In the genomic region with DNA sequence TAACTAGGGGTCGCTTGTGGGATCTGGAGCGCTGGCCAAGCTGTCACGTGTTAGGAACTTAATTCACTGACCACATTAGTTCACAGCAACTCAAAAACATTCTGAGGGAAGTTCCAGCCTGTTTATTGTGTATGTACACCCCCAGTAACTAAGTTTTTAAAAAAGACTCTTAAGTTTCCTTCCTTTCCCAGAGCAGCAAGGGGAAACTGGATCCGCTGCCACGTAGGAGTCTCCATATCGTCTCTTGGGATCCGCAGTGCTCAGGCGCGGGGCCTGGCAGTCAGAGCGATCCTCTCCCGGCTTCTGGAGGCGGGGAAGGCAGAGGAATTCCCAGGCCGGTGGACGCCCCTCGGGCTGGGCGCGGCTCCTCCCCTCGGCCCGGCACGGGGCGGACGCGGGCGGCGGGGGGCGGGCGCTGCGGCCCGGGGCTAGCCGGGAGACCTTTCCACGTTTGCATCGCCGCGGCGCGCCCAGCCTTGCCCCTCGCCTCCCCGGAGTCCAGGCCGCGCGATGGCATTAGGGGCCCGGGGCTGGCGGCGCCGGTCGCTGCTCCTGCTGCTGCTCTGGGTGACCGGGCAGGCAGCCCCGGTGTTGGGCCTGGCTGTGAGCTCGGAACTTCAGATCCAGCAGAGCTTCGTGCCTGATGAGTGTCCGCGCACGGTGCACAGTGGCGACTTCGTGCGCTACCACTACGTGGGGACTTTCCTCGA, we compare ENCODE assay signal across 8 mouse cellular contexts. TPM values are rescaled to one million over a fixed set of nuclear protein-coding genes. Genes with fewer than 3 reads are reported as not detected.
DNase-seq lines count a peak whose midpoint lies in the region; ATAC-seq and TF ChIP-seq lines count a peak whose summit lies in the region.

A gene (plus strand): TSS at position 363 of the 710 bp plus-strand sequence.

- no peak for TF ChIP-seq RAD21 in MEL (IDR thresholded peaks at IDR 0.05; ENCODE audit: low read depth, low read length)

- under 1% methylated on average over 56 of the region's 58 CpGs for WGBS in cerebellum, adult 2 months
- WGBS in forebrain, embryonic 15.5 days = under 1% methylated on average over 58 of the region's 58 CpGs
- under 1% methylated on average over 49 of the region's 58 CpGs for WGBS in heart, postnatal 0 days
- WGBS in liver, embryonic 15.5 days (ENCODE audit: insufficient replicate concordance) = under 1% methylated on average over 52 of the region's 58 CpGs
- under 1% methylated on average over 58 of the region's 58 CpGs for WGBS in neural tube, embryonic 13.5 days

- peak within 1 kb of the TSS; percentile 93 for H3K4me2 ChIP-seq in forebrain, embryonic 15.5 days (replicated peaks)
- H3K4me2 ChIP-seq in heart, postnatal 0 days (ENCODE audit: low read depth, low read length) = peak within 1 kb of the TSS; percentile 78
- peak within 1 kb of the TSS; percentile 87 for H3K4me2 ChIP-seq in liver, embryonic 15.5 days
- H3K4me2 ChIP-seq in neural tube, embryonic 13.5 days = peak within 1 kb of the TSS; percentile 82

- TF ChIP-seq POLR2A in MEL (IDR thresholded peaks at IDR 0.05; ENCODE audit: control insufficient read depth in 1 of 2, insufficient read depth in 1 of 2, low read depth in 1 of 2, low read length in 2 of 2, poor library complexity in 1 of 2) = no peak
- no peak for TF ChIP-seq POLR2A in cerebellum, adult 2 months (IDR thresholded peaks at IDR 0.05; ENCODE audit: borderline replicate concordance, insufficient read depth, low read length)

- H3K79me2 ChIP-seq in MEL (ENCODE audit: control insufficient read depth, insufficient read depth, low read length, poor library complexity) = no peaks in the 10 kb centered on the region

- no peaks in the 10 kb centered on the region for H3K4me1 ChIP-seq in MEL (ENCODE audit: control insufficient read depth in 1 of 2, insufficient read depth in 2 of 2, low read length in 2 of 2)
- no peaks in the 10 kb centered on the region for H3K4me1 ChIP-seq in cerebellum, adult 2 months (ENCODE audit: control insufficient read depth, insufficient read depth, low read length)
- H3K4me1 ChIP-seq in forebrain, embryonic 15.5 days = peaks cover 3% of the 10 kb centered on the region; the same call in 1 of the 2 replicates
- peaks cover 5% of the 10 kb centered on the region; the same call in 1 of the 2 replicates for H3K4me1 ChIP-seq in heart, postnatal 0 days (ENCODE audit: control insufficient read depth, insufficient read depth)
- H3K4me1 ChIP-seq in liver, embryonic 15.5 days (replicated peaks) = peaks cover 14% of the 10 kb centered on the region
- peaks cover 6% of the 10 kb centered on the region for H3K4me1 ChIP-seq in neural tube, embryonic 13.5 days (replicated peaks)

- H3K27ac ChIP-seq in MEL (ENCODE audit: control insufficient read depth, low read depth, low read length) = no peak within 1 kb of the TSS
- H3K27ac ChIP-seq in cerebellum, adult 2 months (ENCODE audit: insufficient read depth, low read length) = no peak within 1 kb of the TSS
- peak within 1 kb of the TSS; percentile 40; the same call in 1 of the 2 replicates for H3K27ac ChIP-seq in forebrain, embryonic 15.5 days (replicated peaks)
- H3K27ac ChIP-seq in heart, postnatal 0 days (ENCODE audit: low read depth) = peak within 1 kb of the TSS; percentile 92
- peak within 1 kb of the TSS; percentile 42; the same call in 1 of the 2 replicates for H3K27ac ChIP-seq in liver, embryonic 15.5 days (replicated peaks)
- peak within 1 kb of the TSS; percentile 69 for H3K27ac ChIP-seq in neural tube, embryonic 13.5 days (replicated peaks)

- no peak for TF ChIP-seq CTCF in MEL (IDR thresholded peaks at IDR 0.05 in 2 of 3, conservative IDR thresholded peaks at IDR 0.05 in 1 of 3; ENCODE audit: control insufficient read depth in 1 of 3, insufficient read depth in 1 of 3, low read depth in 2 of 3, low read length in 3 of 3, poor library complexity in 1 of 3, severe bottlenecking in 1 of 3)
- TF ChIP-seq CTCF in cerebellum, adult 2 months (IDR thresholded peaks at IDR 0.05; ENCODE audit: borderline replicate concordance, insufficient read depth, low read depth, low read length) = no peak
- TF ChIP-seq CTCF in heart, postnatal 0 days (IDR thresholded peaks at IDR 0.05; ENCODE audit: low read depth) = no peak

- DNase-seq in MEL (ENCODE audit: low read depth, low spot score) = peak; percentile 10
- DNase-seq in cerebellum, adult 2 months = peak; percentile 18 to 22
- peak; percentile 92 for DNase-seq in heart, postnatal 0 days (ENCODE audit: low spot score)
- DNase-seq in kidney, postnatal 36 days = peak; percentile 89 to 92
- peak; percentile 8 for DNase-seq in thymus, postnatal 25 days

- ATAC-seq in forebrain, embryonic 15.5 days (replicated peaks) = peak; percentile 94
- peak; percentile 99 for ATAC-seq in heart, postnatal 0 days (ENCODE audit: insufficient read depth, low read depth)
- ATAC-seq in liver, embryonic 15.5 days (ENCODE audit: insufficient read depth) = peak; percentile 87
- peak; percentile 95 for ATAC-seq in neural tube, embryonic 13.5 days (ENCODE audit: low read depth)

- peaks cover 0 to 10% of the 10 kb centered on the region in 2 experiments; a peak in 3 of 4 replicates for H3K27me3 ChIP-seq in MEL (ENCODE audit: control insufficient read depth in 1 of 2, insufficient read depth in 2 of 2, low read length in 2 of 2)
- no peaks in the 10 kb centered on the region for H3K27me3 ChIP-seq in cerebellum, adult 2 months (ENCODE audit: control insufficient read depth, insufficient read depth, low read length)
- H3K27me3 ChIP-seq in forebrain, embryonic 15.5 days = no peaks in the 10 kb centered on the region
- H3K27me3 ChIP-seq in heart, postnatal 0 days (ENCODE audit: control insufficient read depth, insufficient read depth, low read length) = no peaks in the 10 kb centered on the region
- H3K27me3 ChIP-seq in liver, embryonic 15.5 days = peaks cover 20% of the 10 kb centered on the region
- no peaks in the 10 kb centered on the region for H3K27me3 ChIP-seq in neural tube, embryonic 13.5 days

- no peaks in the 10 kb centered on the region for H3K36me3 ChIP-seq in MEL (ENCODE audit: control insufficient read depth in 1 of 2, insufficient read depth in 2 of 2, low read length in 2 of 2)
- H3K36me3 ChIP-seq in forebrain, embryonic 15.5 days = no peaks in the 10 kb centered on the region
- peaks cover 14% of the 10 kb centered on the region for H3K36me3 ChIP-seq in heart, postnatal 0 days (replicated peaks; ENCODE audit: control insufficient read depth, insufficient read depth, low read length)
- H3K36me3 ChIP-seq in liver, embryonic 15.5 days (replicated peaks) = no peaks in the 10 kb centered on the region
- no peaks in the 10 kb centered on the region for H3K36me3 ChIP-seq in neural tube, embryonic 13.5 days

- H3K9ac ChIP-seq in MEL (ENCODE audit: control insufficient read depth, low read depth, low read length, poor library complexity, severe bottlenecking) = peak within 1 kb of the TSS; percentile 39
- H3K9ac ChIP-seq in forebrain, embryonic 15.5 days (replicated peaks) = peak within 1 kb of the TSS; percentile 56
- H3K9ac ChIP-seq in heart, postnatal 0 days (replicated peaks; ENCODE audit: low read depth, low read length) = peak within 1 kb of the TSS; percentile 69
- peak within 1 kb of the TSS; percentile 56; the same call in 1 of the 2 replicates for H3K9ac ChIP-seq in liver, embryonic 15.5 days
- H3K9ac ChIP-seq in neural tube, embryonic 13.5 days = peak within 1 kb of the TSS; percentile 71

- peak within 1 kb of the TSS; percentile 19 to 41; a peak in 3 of 4 replicates for H3K4me3 ChIP-seq in MEL (ENCODE audit: control insufficient read depth in 1 of 2, insufficient read depth in 1 of 2, low read depth in 2 of 2, low read length in 2 of 2)
- peak within 1 kb of the TSS; percentile 35 for H3K4me3 ChIP-seq in cerebellum, adult 2 months (replicated peaks; ENCODE audit: insufficient read depth, low read depth, low read length)
- H3K4me3 ChIP-seq in forebrain, embryonic 15.5 days = peak within 1 kb of the TSS; percentile 60
- peak within 1 kb of the TSS; percentile 73 for H3K4me3 ChIP-seq in heart, postnatal 0 days (ENCODE audit: low read depth, low read length)
- H3K4me3 ChIP-seq in liver, embryonic 15.5 days (replicated peaks) = peak within 1 kb of the TSS; percentile 64
- H3K4me3 ChIP-seq in neural tube, embryonic 13.5 days = peak within 1 kb of the TSS; percentile 62

- H3K9me3 ChIP-seq in MEL (replicated peaks; ENCODE audit: insufficient read depth, low read length) = no peaks in the 10 kb centered on the region
- H3K9me3 ChIP-seq in forebrain, embryonic 15.5 days = no peaks in the 10 kb centered on the region
- H3K9me3 ChIP-seq in heart, postnatal 0 days (replicated peaks; ENCODE audit: control insufficient read depth, low read length) = no peaks in the 10 kb centered on the region
- H3K9me3 ChIP-seq in liver, embryonic 15.5 days (replicated peaks) = no peaks in the 10 kb centered on the region
- H3K9me3 ChIP-seq in neural tube, embryonic 13.5 days = no peaks in the 10 kb centered on the region

- no peak for TF ChIP-seq EP300 in MEL (IDR thresholded peaks at IDR 0.05; ENCODE audit: low read depth in 1 of 2, low read length in 2 of 2)
- no peak for TF ChIP-seq EP300 in heart, postnatal 0 days (IDR thresholded peaks at IDR 0.05; ENCODE audit: low read depth)

TF ChIP-seq in MEL, 35 proteins besides CTCF, POLR2A, EP300 and RAD21 (continues in another document):
- TF ChIP-seq SMC3 (IDR thresholded peaks at IDR 0.05; ENCODE audit: low read depth, low read length) (no peak), JUND (IDR thresholded peaks at IDR 0.05; ENCODE audit: low read depth, low read length) (no peak), GATA1 (IDR thresholded peaks at IDR 0.05; ENCODE audit: low read depth, low read length) (no peak), CHD1 (IDR thresholded peaks at IDR 0.05; ENCODE audit: low read depth, low read length) (no peak), BHLHE40 (IDR thresholded peaks at IDR 0.05; ENCODE audit: borderline replicate concordance, low read depth, low read length) (no peak), E2F4 (IDR thresholded peaks at IDR 0.05; ENCODE audit: borderline replicate concordance, low read depth, low read length) (no peak), KAT2A (conservative IDR thresholded peaks at IDR 0.05; ENCODE audit: low read depth, low read length) (no peak), NRF1 (IDR thresholded peaks at IDR 0.05; ENCODE audit: insufficient read depth, low read depth, low read length, poor library complexity, severe bottlenecking) (no peak)

RNA-seq across cellular contexts. Expression of the gene that starts here (rescaled TPM):
- 2.5 and 3.0 TPM in 2 replicates for total RNA-seq in MEL (2012; rRNA removed)
- polyA plus RNA-seq in MEL (2012; ENCODE audit: insufficient read depth in 1 of 2, insufficient read length in 2 of 2, low read depth in 1 of 2, low replicate concordance in 2 of 2, missing spikeins in 1 of 2) = 10 to 100 TPM in 1 of 2 experiments, not detected in 1; 19.5 TPM
- 19.3 and 19.7 TPM in 2 replicates for polyA plus RNA-seq in cerebellum, adult 2 months (2012; rRNA removed)
- 27.7 and 30.6 TPM in 2 replicates for polyA plus RNA-seq in forebrain, embryonic 15.5 days (2015; fragmentation: Nextera tagmentation; extraction: Ambion mirVana)
- 123 and 142 TPM in 2 replicates for total RNA-seq in heart, postnatal 0 days (2014; rRNA removed; ENCODE audit: low replicate concordance)
- polyA plus RNA-seq in heart, postnatal 0 days (2015; fragmentation: Nextera tagmentation; extraction: Ambion mirVana) = 90.0 and 90.2 TPM in 2 replicates
- polyA plus RNA-seq in liver, embryonic 15.5 days (2015; fragmentation: Nextera tagmentation; extraction: Ambion mirVana) = 23.7 and 24.3 TPM in 2 replicates
- 48.3 and 53.1 TPM in 2 replicates for polyA plus RNA-seq in neural tube, embryonic 13.5 days (2015; fragmentation: Nextera tagmentation; extraction: Ambion mirVana)

Comparison
In these comparisons a context has a peak if more than half of its experiments do, and no peak if none do; other contexts are left out.
1. RNA of the gene that starts here (total RNA-seq): 123 to 142 TPM in heart, postnatal 0 days; 2.5 to 3.0 TPM in MEL; every median in the first group is over 10 times any median in the second.
2. DNase-seq: peak in every context shown above with its lines; median percentile 92 in heart, postnatal 0 days; 90 in kidney, postnatal 36 days; 20 in cerebellum, adult 2 months; 10 in MEL; 8 in thymus, postnatal 25 days.
3. H3K27ac ChIP-seq: peak in forebrain, embryonic 15.5 days (single experiment), heart, postnatal 0 days (single experiment), liver, embryonic 15.5 days (single experiment) and neural tube, embryonic 13.5 days (single experiment); none in MEL (single experiment) and cerebellum, adult 2 months (single experiment).
4. Peak in every context shown above with its lines, with median percentiles within 50 percentile points of each other: H3K4me3 ChIP-seq, H3K9ac ChIP-seq, ATAC-seq and H3K4me2 ChIP-seq.